Mouse (Mus musculus) hindbrain, embryonic 15.5 days (tissue): ENCODE measurements around the gene Acadvl. TPM values are rescaled to one million over a fixed set of nuclear protein-coding genes. Genes with fewer than 3 reads are reported as not detected.
A peak's percentile ranks its signal among the peaks of the same experiment; 100 is the strongest.

ENCODE experiments used
- ATAC-seq: fragments of 200-750 bp; cut with Nextera tagmentation; 2 replicates; pipeline ENCODE4 v1.8.0; 2017; ENCODE audit warnings: low read depth, moderate number of reproducible peaks, moderate TSS enrichment; ENCODE audit not compliant: low FRiP score
- H3K27ac ChIP-seq: fragments of 300-500 bp; sonication (generic); replicated peaks from 2 replicates; pipeline ENCODE4 v1.5.1; 2015; ENCODE audit warnings: mild to moderate bottlenecking, inconsistent platforms
- H3K27me3 ChIP-seq: fragments of 300-500 bp; sonication (generic); 2 replicates; pipeline ENCODE4 v1.6.1; 2015; ENCODE audit warnings: control low read depth, inconsistent platforms
- H3K36me3 ChIP-seq: fragments of 300-500 bp; sonication (generic); 2 replicates; pipeline ENCODE4 v1.6.1; 2015; ENCODE audit warnings: control low read depth, inconsistent platforms
- H3K4me1 ChIP-seq: fragments of 300-500 bp; sonication (generic); replicated peaks from 2 replicates; pipeline ENCODE4 v1.6.1; 2015; ENCODE audit warnings: control low read depth, inconsistent platforms
- H3K4me2 ChIP-seq: fragments of 300-500 bp; sonication (generic); 2 replicates; pipeline ENCODE4 v1.6.1; 2015; ENCODE audit warnings: moderate library complexity, mild to moderate bottlenecking, inconsistent platforms
- H3K4me3 ChIP-seq: fragments of 300-500 bp; sonication (generic); 2 replicates; pipeline ENCODE4 v1.5.1; 2015; ENCODE audit warnings: mild to moderate bottlenecking, inconsistent platforms
- H3K9ac ChIP-seq: fragments of 300-500 bp; sonication (generic); 2 replicates; pipeline ENCODE4 v1.6.1; 2015; ENCODE audit warnings: inconsistent platforms
- H3K9me3 ChIP-seq: fragments of 300-500 bp; sonication (generic); 2 replicates; pipeline ENCODE4 v1.6.1; 2016; ENCODE audit warnings: control low read depth, inconsistent platforms
- WGBS: fragments of 180-500 bp; shearing (Covaris S2); methylation state at CpG from one replicate; pipeline ENCODE4 v1.1.7; 2015; 5-methylcytosine and 5-hydroxymethylcytosine counted together
- polyA plus RNA-seq: library from polyadenylated mRNA; unstranded; fragments of >200 nt; fragmentation: Nextera tagmentation; extraction: Ambion mirVana; gene quantifications from 2 replicates; pipeline ENCODE4 v1.2.1, GENCODE M21; 2015

The Acadvl gene
- polyA plus RNA-seq: 58.0 and 62.2 TPM in 2 replicates

DNA sequence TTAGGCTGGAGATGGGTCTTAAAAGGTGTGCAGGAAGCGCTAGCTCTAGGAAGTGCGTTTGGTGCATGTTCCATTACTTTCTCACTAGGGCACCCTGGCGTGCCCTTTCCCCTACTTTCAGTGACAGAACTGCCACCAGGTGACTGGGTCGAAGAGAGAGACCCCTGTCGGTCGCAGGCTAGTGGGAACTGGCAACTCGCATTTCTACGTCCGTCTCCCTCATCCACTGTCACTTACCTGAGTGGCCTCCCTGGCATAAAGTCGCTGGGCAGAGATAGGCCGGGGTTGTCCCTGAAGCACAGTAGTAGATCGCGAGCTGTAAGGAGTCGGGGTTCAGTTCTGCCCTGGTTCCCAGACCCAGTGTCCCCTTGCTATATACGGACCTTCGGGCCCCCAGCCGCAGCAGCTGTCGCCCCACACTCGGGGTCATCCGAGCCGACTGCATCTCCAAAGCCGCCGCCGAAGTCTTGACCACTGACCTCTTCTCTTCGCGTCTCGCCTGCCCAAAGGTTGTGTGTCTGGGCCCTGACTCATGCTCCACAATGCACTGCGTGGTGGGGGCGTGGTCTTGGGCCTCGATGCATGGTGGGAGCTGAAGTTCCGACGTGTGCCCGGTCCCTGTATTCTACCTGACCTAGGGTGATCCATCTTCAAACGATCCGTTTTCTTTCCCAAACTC is at the start of gene Acadvl:
Gene Acadvl (minus strand): TSS at position 532 of the 679 bp plus-strand sequence.
- Histone ChIP-seq H3K27me3 (no peaks in the 10 kb centered on the region), H3K36me3 (peaks cover 30% of the 10 kb centered on the region), H3K4me2 (peak within 1 kb of the TSS; percentile 74), H3K4me1 (peaks cover 44% of the 10 kb centered on the region), H3K9ac (peak within 1 kb of the TSS; percentile 78), H3K4me3 (peak within 1 kb of the TSS; percentile 61), H3K9me3 (no peaks in the 10 kb centered on the region), H3K27ac (peak within 1 kb of the TSS; percentile 72)
- under 1% methylated on average over 35 of the region's 35 CpGs for WGBS
- peak; percentile 82 for ATAC-seq

DNA sequence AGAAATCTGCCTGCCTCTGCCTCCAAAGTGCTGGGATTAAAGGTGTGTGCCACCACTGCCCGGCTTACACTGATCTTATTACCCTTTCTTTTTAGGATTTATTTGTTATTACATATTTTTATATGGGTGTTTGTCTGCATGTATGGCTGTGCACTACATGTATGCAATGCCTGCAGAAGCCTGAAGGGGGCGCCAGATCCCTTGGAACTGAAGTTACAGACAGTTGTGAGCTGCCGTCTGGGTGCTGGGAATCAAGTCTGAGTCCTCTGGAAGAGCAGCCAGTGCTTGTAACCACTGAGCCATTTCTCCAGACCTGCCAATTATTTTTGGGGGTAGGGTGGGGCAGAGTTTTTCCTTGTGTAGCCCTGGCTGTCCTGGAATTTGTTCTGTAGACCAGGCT is 47.8 kb upstream of the Acadvl start:
- no peaks in the 10 kb centered on the region for H3K27me3 ChIP-seq
- no peak for ATAC-seq
- H3K27ac ChIP-seq: no peak overlapping the region
- no peak overlapping the region for H3K4me3 ChIP-seq
- 69% methylated on average over 3 of the region's 3 CpGs for WGBS
- H3K4me1 ChIP-seq: no peaks in the 10 kb centered on the region
- H3K4me2 ChIP-seq: no peak overlapping the region
- no peak overlapping the region for H3K9ac ChIP-seq
- no peaks in the 10 kb centered on the region for H3K9me3 ChIP-seq
- no peaks in the 10 kb centered on the region for H3K36me3 ChIP-seq

GRCm38 (mm10) chr11:70059930-70060329 is 44.7 kb upstream of the Acadvl start:
- H3K4me2 ChIP-seq: no peak overlapping the region
- H3K4me3 ChIP-seq: no peak overlapping the region
- no peaks in the 10 kb centered on the region for H3K9me3 ChIP-seq
- H3K4me1 ChIP-seq: peaks cover 4% of the 10 kb centered on the region
- H3K9ac ChIP-seq: no peak overlapping the region
- no peaks in the 10 kb centered on the region for H3K36me3 ChIP-seq
- ATAC-seq: no peak
- no peak overlapping the region for H3K27ac ChIP-seq
- WGBS: 73% methylated on average over 6 of the region's 6 CpGs
- no peaks in the 10 kb centered on the region for H3K27me3 ChIP-seq

DNA sequence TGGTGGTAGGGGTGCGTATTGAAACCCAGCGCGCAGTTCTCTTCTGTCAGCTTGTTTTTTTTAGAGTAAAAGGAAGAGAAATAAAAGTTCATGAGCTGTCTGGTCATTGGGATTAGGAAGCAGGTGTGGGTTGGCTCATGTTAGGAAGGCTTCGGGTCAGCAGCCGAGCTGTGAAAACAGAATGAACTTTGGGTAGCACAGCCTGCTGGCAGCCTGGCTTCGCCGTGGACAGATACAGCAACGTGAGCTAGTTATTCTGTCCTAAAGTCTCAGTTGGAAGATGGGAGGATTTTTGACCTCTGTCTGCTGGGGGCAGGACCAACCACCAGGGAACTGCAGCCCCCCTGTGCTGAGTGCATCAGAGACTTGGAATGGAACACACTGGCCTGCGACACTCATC is 42.6 kb upstream of the Acadvl start:
- H3K9me3 ChIP-seq: no peaks in the 10 kb centered on the region
- no peaks in the 10 kb centered on the region for H3K36me3 ChIP-seq
- 79% methylated on average over 9 of the region's 9 CpGs for WGBS
- H3K9ac ChIP-seq: no peak overlapping the region
- no peak overlapping the region for H3K4me2 ChIP-seq
- H3K27ac ChIP-seq: no peak overlapping the region
- H3K4me3 ChIP-seq: no peak overlapping the region
- H3K27me3 ChIP-seq: no peaks in the 10 kb centered on the region
- no peak for ATAC-seq
- H3K4me1 ChIP-seq: peaks cover 4% of the 10 kb centered on the region

GRCm38 (mm10) chr11:70055618-70056214 is 40.5 kb upstream of the Acadvl start:
- H3K4me2 ChIP-seq: peak overlapping the region; percentile 29
- ATAC-seq: peak; percentile 54; the same call in 1 of the 2 replicates

DNA sequence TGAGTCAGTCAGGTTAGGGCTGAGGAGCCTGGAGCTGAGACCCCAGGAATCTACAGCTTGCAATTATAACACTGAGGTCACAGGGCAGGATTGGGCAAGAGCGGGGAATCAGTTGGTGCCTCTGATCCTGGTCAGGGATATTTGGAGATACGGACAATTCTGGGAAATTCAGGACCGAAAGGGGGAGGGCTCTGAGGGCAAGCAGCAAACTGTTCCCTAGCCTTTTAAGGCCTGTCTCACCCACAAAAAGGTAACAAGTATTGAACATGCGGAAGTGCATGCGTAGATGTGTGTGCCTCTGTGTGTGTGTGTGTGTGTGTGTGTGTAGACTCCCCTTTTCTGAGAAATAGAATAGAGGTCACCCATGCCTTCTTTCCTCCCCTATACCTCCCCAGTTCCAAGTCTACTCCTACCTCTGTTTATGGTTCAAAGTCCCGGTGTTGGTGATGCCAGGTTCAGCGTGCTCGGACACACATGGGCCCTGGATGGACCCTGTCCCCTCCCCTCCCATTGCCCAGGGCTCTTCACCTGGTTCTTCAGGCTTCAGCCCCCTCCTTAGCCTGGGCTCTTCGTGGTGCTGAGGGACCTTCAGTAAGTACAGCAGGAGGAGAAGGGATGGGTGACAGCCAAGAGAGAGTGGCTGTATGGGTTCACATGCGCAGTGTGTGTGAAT is 38.8 kb upstream of the Acadvl start, which contains the start of gene Asgr1:
Gene Asgr1 (plus strand): TSS at position 188 of the 673 bp plus-strand sequence.
- H3K4me1 ChIP-seq: peaks cover 4% of the 10 kb centered on the region
- WGBS: 85% methylated on average over 10 of the region's 10 CpGs
- H3K27me3 ChIP-seq: no peaks in the 10 kb centered on the region
- H3K4me2 ChIP-seq: no peak within 1 kb of the TSS
- H3K36me3 ChIP-seq: no peaks in the 10 kb centered on the region
- H3K9ac ChIP-seq: no peak within 1 kb of the TSS
- H3K27ac ChIP-seq: no peak within 1 kb of the TSS
- no peak for ATAC-seq
- H3K9me3 ChIP-seq: no peaks in the 10 kb centered on the region
- no peak within 1 kb of the TSS for H3K4me3 ChIP-seq

More at GRCm38 (mm10) chr11:70055618-70056214, 40.5 kb upstream of the Acadvl start:
- H3K4me1 ChIP-seq: peaks cover 4% of the 10 kb centered on the region
- H3K9me3 ChIP-seq: no peaks in the 10 kb centered on the region
- WGBS: 29% methylated on average over 17 of the region's 18 CpGs
- H3K9ac ChIP-seq: no peak overlapping the region
- H3K36me3 ChIP-seq: no peaks in the 10 kb centered on the region
- H3K27me3 ChIP-seq: no peaks in the 10 kb centered on the region
- H3K27ac ChIP-seq: no peak overlapping the region
- no peak overlapping the region for H3K4me3 ChIP-seq

GRCm38 (mm10) chr11:70053156-70053555 is 37.9 kb upstream of the Acadvl start:
- Histone ChIP-seq H3K36me3 (no peaks in the 10 kb centered on the region), H3K27ac (no peak overlapping the region), H3K9ac (no peak overlapping the region), H3K9me3 (no peaks in the 10 kb centered on the region), H3K27me3 (no peaks in the 10 kb centered on the region), H3K4me1 (peaks cover 4% of the 10 kb centered on the region), H3K4me2 (no peak overlapping the region), H3K4me3 (no peak overlapping the region)
- 76% methylated on average over 7 of the region's 7 CpGs for WGBS
- ATAC-seq: no peak

GRCm38 (mm10) chr11:70049816-70050215 is 34.6 kb upstream of the Acadvl start:
- Histone ChIP-seq H3K27ac (no peak overlapping the region), H3K9ac (no peak overlapping the region), H3K4me2 (no peak overlapping the region), H3K9me3 (no peaks in the 10 kb centered on the region), H3K4me3 (no peak overlapping the region), H3K4me1 (no peaks in the 10 kb centered on the region), H3K36me3 (peaks cover 10% of the 10 kb centered on the region; the same call in 1 of the 2 replicates), H3K27me3 (no peaks in the 10 kb centered on the region)
- ATAC-seq: no peak
- WGBS: 67% methylated on average over 10 of the region's 10 CpGs

DNA sequence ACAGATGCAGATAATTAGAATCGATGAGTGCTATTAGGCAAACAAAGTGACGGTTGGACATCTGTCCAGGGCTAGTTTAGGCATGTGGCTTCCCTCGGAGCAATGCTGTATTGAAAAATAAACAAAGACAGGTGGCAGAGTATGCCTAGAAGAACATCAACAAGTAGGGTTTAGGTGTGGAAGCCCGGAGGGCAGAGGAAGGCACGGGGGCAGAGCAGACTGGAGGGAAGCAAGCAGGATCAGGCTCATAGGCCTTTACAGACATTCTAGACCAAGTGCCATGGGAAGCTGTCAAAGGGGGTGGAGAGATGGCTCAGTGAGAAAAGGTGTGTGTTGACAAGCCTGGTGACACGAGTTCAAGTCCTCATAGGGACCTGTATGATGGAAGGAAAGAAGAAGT is 34.2 kb upstream of the Acadvl start:
- no peak for ATAC-seq
- Histone ChIP-seq H3K4me3 (no peak overlapping the region), H3K4me2 (no peak overlapping the region), H3K4me1 (no peaks in the 10 kb centered on the region), H3K27me3 (no peaks in the 10 kb centered on the region), H3K9me3 (no peaks in the 10 kb centered on the region), H3K36me3 (peaks cover 14% of the 10 kb centered on the region), H3K27ac (no peak overlapping the region), H3K9ac (no peak overlapping the region)
- 68% methylated on average over 6 of the region's 6 CpGs for WGBS

DNA sequence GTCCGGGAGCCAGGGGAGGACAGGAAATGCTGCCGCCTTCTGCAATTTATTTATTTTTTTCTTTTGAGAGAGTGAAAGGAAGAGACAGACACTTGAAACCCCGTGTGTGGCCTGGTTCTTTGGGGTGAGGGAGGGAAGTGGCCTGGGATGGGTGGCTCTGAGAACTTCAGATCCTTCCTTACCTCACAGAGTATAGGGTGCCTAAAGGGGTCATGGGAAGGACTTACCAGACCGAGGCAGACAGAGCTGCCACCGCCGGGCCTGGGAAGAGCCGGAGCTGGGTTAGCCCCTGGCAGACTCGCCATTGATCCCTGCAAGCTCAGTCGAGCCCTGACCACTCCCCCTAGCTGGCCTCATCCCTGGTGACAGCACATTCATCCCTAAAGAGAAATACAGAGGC is 30.2 kb upstream of the Acadvl start:
- Histone ChIP-seq H3K4me3 (no peak overlapping the region), H3K9me3 (no peaks in the 10 kb centered on the region), H3K4me2 (no peak overlapping the region), H3K4me1 (no peaks in the 10 kb centered on the region), H3K27me3 (no peaks in the 10 kb centered on the region), H3K27ac (no peak overlapping the region), H3K9ac (no peak overlapping the region), H3K36me3 (peaks cover 44% of the 10 kb centered on the region)
- 33% methylated on average over 9 of the region's 9 CpGs for WGBS
- ATAC-seq: no peak

DNA sequence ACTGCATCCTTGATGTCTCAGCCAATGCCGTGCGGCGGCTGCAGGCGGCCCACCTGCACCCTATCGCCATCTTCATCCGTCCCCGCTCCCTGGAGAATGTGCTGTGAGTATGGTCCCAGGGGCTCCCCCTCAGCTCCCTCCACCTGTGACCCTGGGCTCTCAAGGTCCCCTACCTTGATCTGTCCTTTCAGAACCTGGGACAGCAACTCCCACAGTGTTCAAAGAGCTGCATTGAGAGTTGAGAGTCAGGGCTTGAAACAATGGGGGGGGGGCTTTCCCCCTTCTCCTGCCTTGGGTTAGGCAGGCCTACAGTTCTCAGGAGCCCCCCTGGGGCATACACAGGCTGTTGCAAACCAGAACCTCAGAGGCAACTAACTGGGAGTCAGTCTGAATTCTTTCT is 28.5 kb upstream of the Acadvl start:
- Histone ChIP-seq H3K4me3 (no peak overlapping the region), H3K4me2 (no peak overlapping the region), H3K4me1 (no peaks in the 10 kb centered on the region), H3K27ac (no peak overlapping the region), H3K9ac (no peak overlapping the region), H3K27me3 (no peaks in the 10 kb centered on the region), H3K36me3 (peaks cover 53% of the 10 kb centered on the region), H3K9me3 (no peaks in the 10 kb centered on the region)
- ATAC-seq: no peak
- WGBS: 75% methylated on average over 7 of the region's 7 CpGs
